Mouse (Mus musculus) cerebellum, adult 11 months (tissue): ENCODE measurements around the gene Shbg.

Experiments
- DNase-seq: peaks from one replicate; pipeline ENCODE4 v3.0.0; 2022

The Shbg gene

GRCm38 (mm10) chr11:69617805-69618204, at the start of gene Shbg:
Shbg (minus strand) TSS chr11:69617905.
- no peak for DNase-seq

- DNase-seq, result no peak
These were observed 48.9 kb upstream of the Shbg start for GRCm38 (mm10) chr11:69666665-69667005.

- DNase-seq, result no peak
These were observed 48.4 kb upstream of the Shbg start, which contains the start of gene Cd68 for GRCm38 (mm10) chr11:69665961-69666664. Cd68 (minus strand) TSS chr11:69666153.

- DNase-seq, result no peak
These were observed 47.8 kb upstream of the Shbg start for GRCm38 (mm10) chr11:69665457-69665960.

- no peak for DNase-seq
These were observed 47.1 kb upstream of the Shbg start for GRCm38 (mm10) chr11:69664841-69665240.

GRCm38 (mm10) chr11:69663795-69664194, 46.1 kb upstream of the Shbg start:
- DNase-seq, result no peak

- DNase-seq, result no peak
These were observed 45.4 kb upstream of the Shbg start for GRCm38 (mm10) chr11:69662967-69663671.

GRCm38 (mm10) chr11:69662213-69662966, 44.7 kb upstream of the Shbg start, which contains the start of gene Mpdu1:
Mpdu1 (minus strand) TSS chr11:69662642.
- peak; percentile 94 for DNase-seq

GRCm38 (mm10) chr11:69661221-69661881, 43.6 kb upstream of the Shbg start:
- DNase-seq, result no peak

- DNase-seq, result no peak
These were observed 39.8 kb upstream of the Shbg start for GRCm38 (mm10) chr11:69657462-69657881.

GRCm38 (mm10) chr11:69656617-69657461, 39.1 kb upstream of the Shbg start:
- DNase-seq, result no peak

- DNase-seq, result no peak
These were observed 38.4 kb upstream of the Shbg start for GRCm38 (mm10) chr11:69656065-69656455.

- DNase-seq, result peak; percentile 72
These were observed 37.8 kb upstream of the Shbg start, which contains the start of gene Sox15 for GRCm38 (mm10) chr11:69655264-69656064. Sox15 (plus strand) TSS chr11:69655314.

GRCm38 (mm10) chr11:69654760-69655159, 37.1 kb upstream of the Shbg start:
- DNase-seq, result no peak

- DNase-seq, result no peak
These were observed 35.7 kb upstream of the Shbg start for GRCm38 (mm10) chr11:69653399-69653798.

- DNase-seq, result no peak
These were observed 28.2 kb upstream of the Shbg start for GRCm38 (mm10) chr11:69645860-69646259.

- no peak for DNase-seq
These were observed 17.8 kb upstream of the Shbg start for GRCm38 (mm10) chr11:69635471-69635870.

- peak; percentile 70 for DNase-seq
These were observed 15.6 kb upstream of the Shbg start for GRCm38 (mm10) chr11:69633128-69633866.

GRCm38 (mm10) chr11:69632284-69633089, 14.8 kb upstream of the Shbg start, which contains the start of gene Fxr2:
Fxr2 (plus strand) TSS chr11:69632990.
- peak; percentile 100 for DNase-seq
